Mouse (Mus musculus): Measurements from ENCODE around the gene Ercc5.

Ercc5 gene

DNA sequence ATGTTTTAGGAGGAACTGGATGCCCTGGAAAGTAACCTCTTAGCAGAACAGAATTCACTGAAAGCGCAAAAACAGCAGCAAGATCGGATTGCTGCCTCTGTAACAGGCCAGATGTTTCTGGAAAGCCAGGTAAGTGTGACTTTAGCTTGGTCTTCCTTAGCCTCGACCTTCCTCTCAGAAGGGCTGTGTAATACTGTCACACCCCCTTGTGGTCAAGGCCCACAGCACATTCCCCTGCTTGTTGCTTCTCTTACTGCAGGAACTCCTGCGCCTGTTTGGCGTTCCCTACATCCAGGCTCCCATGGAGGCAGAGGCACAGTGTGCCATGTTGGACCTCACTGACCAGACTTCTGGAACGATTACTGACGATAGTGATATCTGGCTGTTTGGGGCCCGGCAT, 26.4 kb downstream of the Ercc5 start:
- DNase-seq (ENCODE audit: extremely low read depth, low read depth), result no peak

DNA sequence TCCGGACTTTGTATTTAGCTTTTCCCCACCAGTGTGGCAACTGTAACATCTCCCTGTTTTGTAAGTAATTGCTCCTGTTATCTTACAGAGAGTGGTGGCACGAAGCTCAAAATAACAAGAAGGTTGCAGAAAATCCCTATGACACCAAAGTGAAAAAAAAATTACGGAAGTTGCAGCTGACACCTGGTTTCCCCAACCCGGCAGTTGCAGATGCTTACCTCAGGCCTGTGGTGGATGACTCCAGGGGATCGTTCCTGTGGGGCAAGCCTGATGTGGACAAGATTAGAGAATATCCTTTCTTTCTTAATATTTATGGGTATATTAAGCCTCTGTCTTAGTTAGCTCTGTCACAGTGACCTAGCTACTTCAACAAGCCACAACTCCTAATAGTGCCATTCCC, 30.5 kb downstream of the Ercc5 start:
- DNase-seq (ENCODE audit: extremely low read depth, low read depth), result no peak

DNA sequence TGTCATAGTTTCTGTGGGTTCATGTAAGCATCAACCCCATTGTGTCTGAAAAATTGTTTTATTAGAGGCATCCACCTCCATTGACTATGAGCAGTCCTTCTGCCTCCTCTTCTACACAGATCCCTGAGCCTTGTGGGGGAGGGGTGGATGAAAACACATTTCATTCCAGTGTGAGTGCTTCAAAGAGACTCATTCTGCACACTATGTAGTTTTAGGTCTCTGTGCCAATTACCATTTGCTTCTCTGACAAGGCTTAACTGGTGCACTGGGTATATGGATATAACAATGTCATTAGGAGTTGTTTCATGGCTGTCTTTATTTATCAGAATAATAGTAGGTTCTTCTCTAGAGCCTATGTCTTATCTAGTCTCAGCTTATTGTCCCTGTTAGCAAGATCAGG, 38.9 kb downstream of the Ercc5 start:
- DNase-seq (ENCODE audit: extremely low read depth, low read depth), result no peak

DNA sequence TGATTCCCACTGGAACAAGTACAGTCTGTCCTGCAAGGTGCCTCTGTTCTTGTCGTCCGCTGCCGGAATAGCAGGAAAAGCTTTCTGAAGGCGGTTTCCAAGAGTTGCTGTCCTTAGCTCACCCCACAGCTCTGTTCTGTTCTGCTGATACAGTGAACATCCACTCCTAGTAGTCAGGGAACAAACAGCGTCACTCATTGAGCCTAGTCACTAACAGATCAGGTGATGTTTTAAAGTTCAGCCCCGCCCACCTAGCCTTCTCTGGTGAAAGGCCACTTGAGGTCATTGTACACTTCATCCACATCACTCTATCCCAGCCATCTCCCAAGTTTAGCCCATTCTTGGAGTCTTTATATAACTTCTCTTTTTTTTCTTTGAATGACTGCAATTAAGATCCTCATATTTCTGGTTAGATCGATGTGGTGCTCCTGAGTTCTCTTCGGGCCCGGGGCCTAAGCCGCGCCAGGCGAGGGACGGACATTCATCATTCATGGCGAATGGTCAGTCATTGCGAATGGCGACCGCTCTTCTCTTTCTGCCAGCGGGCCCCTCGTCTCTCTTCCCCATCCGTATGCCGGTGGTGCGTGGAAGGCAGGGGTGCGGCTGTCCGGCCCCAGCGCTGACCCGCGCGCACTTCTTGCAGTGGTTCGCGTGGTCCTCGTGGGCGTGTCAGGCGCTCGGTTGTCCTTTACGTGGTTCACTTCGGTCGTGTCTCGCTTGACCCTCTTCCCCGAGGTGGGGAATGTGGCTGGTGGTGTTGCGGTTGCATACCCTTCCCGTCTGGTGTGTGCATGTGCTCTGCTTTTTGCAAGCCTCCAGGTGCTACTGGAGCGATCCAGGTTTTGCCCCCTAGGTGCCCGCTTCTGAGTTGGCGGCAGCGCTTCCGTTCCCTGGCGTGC, 51.0 kb downstream of the Ercc5 start:
- DNase-seq (ENCODE audit: extremely low read depth, low read depth), result no peak

DNA sequence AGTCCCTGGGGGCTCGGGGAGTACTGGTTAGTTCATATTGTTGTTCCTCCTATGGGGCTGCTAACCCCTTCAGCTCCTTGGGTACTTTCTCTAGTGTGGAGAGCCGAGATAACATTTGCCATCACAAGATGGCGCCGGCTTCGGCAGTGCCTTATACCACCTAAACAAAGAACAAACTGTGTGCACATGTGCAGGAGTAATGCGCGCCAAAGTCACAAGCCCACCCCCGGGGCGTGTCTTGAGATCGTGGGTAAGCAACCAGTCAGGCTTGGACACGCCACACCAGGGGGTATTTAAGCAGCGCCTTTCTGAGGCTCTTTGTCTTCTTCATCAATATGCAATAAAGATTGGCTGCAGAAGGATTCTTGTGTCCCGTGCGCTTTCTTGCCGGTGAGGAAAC, 55.3 kb downstream of the Ercc5 start:
- DNase-seq (ENCODE audit: extremely low read depth, low read depth), result no peak

DNA sequence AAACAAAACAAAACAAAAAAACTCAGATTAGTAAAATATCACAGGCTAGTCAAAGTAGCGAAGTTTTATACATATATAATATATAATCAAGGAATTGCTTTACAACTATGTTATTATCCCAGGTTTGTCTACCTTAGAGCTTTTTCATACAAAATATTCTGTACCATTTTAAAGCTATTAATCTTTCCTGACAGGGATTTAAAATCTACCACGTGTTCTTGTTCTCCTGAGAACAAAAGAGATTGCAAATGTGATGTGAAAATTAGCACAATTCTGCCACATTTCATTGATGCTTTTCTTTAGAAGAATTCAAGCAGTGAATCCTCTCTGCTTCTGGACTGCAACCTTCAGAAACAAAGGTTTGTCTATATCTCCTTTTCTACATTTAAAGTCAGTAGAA, 66.9 kb downstream of the Ercc5 start:
- no peak for DNase-seq (ENCODE audit: extremely low read depth, low read depth)

DNA sequence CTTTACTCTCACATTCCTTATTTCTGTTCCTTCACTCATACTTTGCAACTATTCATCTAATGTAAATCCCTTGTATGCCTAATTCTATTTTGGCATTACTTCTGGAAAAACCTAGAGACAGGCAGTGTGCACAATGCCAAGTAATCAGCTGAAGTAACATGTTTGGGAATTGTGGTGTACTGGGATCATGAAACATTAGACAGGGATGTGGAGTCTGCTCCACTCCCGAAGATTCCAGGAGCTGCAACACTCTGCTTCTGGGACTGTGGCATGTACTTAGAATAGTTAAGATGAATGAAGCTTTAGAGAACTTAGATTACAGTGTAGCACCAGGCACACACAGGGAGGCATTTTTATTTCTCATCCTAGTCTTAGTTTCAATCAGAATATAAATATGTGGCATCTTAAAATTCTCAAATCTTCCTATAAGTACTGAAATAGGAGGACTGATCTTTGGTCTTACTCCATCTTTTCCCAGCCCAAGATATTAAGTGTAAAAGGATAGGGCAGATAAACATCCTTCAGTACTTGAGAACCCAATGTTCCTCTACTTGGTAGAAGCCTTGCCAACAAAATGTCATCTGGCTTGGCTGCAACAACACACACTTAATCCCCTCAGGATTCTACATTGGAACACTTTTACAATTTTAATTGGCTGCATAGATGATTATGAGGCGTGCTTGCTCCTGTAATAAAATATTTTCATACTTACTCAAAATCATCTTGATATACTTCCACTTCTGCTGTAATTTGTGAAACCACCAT, 69.0 kb downstream of the Ercc5 start:
- DNase-seq (ENCODE audit: extremely low read depth, low read depth), result no peak

DNA sequence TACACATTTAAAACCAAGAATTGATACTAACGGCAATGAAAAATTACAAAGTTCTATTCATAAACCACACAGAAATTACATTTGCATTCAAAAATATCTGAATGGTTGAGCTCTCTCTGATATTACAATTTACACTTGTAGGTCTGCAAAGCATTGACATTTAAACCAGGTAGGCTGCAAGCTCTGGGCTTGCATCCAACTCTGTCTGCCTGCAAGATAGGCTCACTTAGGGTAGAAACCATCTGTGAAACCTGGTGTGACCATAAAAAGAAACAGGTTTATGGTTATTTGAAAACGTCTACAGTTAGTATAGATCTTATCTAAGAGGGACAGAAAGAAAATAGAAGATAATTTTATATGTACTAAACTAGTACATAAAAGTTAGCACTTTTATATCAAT, 69.6 kb downstream of the Ercc5 start:
- DNase-seq (ENCODE audit: extremely low read depth, low read depth), result no peak

DNA sequence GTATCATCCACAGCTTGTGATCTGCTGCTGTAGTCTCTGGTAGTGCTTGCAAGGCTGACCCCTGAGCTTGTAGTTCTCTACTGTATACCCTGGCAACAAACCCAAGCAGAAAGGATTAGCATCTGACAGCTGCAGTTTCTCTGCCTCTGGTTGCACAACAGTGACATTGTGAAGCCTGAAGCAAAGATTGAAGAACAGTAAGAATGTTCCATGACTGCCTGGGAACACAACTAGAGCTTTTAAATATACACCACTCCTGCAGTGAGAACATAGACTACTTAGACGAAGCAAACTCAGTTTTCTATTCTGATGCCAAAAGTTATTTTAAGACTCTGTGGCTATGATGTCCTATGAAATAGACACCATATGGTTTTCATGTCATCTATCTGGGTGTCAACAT, 71.3 kb downstream of the Ercc5 start, which contains the start of gene Mettl21e:
Gene Mettl21e (minus strand): TSS at position 86 of the 400 bp plus-strand sequence.
- DNase-seq (ENCODE audit: extremely low read depth, low read depth), result no peak

DNA sequence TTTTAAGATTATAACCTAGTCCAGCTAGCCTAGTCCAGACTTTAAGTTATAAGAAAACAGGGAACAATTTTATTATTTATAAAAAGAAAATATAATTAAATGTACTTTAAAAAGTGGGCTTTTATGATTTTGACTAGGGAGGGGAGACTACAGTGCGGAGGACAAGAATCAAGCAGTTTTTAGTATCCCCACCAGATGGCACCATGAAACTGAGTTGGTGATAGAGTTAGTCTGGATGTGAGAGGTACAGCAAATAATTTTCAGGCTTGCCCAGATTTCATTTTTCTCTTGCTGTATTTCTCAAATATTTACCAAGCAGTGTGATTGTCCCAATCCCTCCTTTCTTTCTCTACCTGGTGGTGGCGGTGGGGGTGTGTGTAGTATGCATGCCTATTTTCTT, 81.5 kb downstream of the Ercc5 start:
- DNase-seq (ENCODE audit: extremely low read depth, low read depth), result no peak

All from MEL-GATA-1-ER (cell line).